Mouse (Mus musculus) midbrain, postnatal 0 days (tissue): ENCODE results near the gene Lcp2. TPM values are rescaled to one million over a fixed set of nuclear protein-coding genes. Genes with fewer than 3 reads are reported as not detected.

Source experiments
- ATAC-seq: fragments of 200-750 bp; cut with Nextera tagmentation; 2 replicates; pipeline ENCODE4 v1.8.0; 2017; ENCODE audit warnings: moderate number of reproducible peaks, mild to moderate bottlenecking, moderate TSS enrichment, moderate library complexity; ENCODE audit not compliant: low FRiP score
- DNase-seq: peaks from one replicate; pipeline ENCODE4 v3.0.0-alpha.2; 2015; ENCODE audit warnings: low spot score
- H3K27ac ChIP-seq: fragments of 300-500 bp; sonication (generic); 2 replicates; pipeline ENCODE4 v1.5.1; 2014; ENCODE audit warnings: low read depth, mild to moderate bottlenecking, low read length, mixed read lengths
- H3K27me3 ChIP-seq: fragments of 300-500 bp; sonication (generic); 2 replicates; pipeline ENCODE4 v1.6.1; 2014; ENCODE audit warnings: low read length, control low read depth, mixed read lengths; ENCODE audit not compliant: insufficient read depth
- H3K36me3 ChIP-seq: fragments of 300-500 bp; sonication (generic); 2 replicates; pipeline ENCODE4 v1.6.1; 2014; ENCODE audit warnings: low read length, control low read depth, mixed read lengths; ENCODE audit not compliant: insufficient read depth
- H3K4me1 ChIP-seq: fragments of 300-500 bp; sonication (generic); 2 replicates; pipeline ENCODE4 v1.6.1; 2014; ENCODE audit warnings: mild to moderate bottlenecking, control low read depth, antibody characterized with exemption, low read length, mixed read lengths; ENCODE audit not compliant: insufficient read depth
- H3K4me2 ChIP-seq: fragments of 300-500 bp; sonication (generic); 2 replicates; pipeline ENCODE4 v1.6.1; 2014; ENCODE audit warnings: low read depth, mild to moderate bottlenecking, low read length, mixed read lengths; ENCODE audit not compliant: poor library complexity, severe bottlenecking
- H3K4me3 ChIP-seq: fragments of 300-500 bp; sonication (generic); 2 replicates; pipeline ENCODE4 v1.5.1; 2014; ENCODE audit warnings: low read depth, mild to moderate bottlenecking, low read length, moderate library complexity
- H3K9ac ChIP-seq: fragments of 300-500 bp; sonication (generic); replicated peaks from 2 replicates; pipeline ENCODE4 v1.6.1; 2014; ENCODE audit warnings: mild to moderate bottlenecking, low read length, moderate library complexity, mixed read lengths; ENCODE audit not compliant: poor library complexity, severe bottlenecking
- H3K9me3 ChIP-seq: fragments of 300-500 bp; sonication (generic); 2 replicates; pipeline ENCODE4 v1.6.1; 2016; ENCODE audit warnings: low read length, control low read depth
- CTCF ChIP-seq: IDR thresholded peaks from 2 replicates; pipeline ENCODE4 v1.5.1; 2016; ENCODE audit warnings: antibody characterized with exemption, mild to moderate bottlenecking
- WGBS: fragments of 180-500 bp; shearing (Covaris S2); extraction: QIAGEN DNeasy Blood & Tissue Kit; methylation state at CpG from one replicate; pipeline ENCODE4 v1.1.7; 2014; 5-methylcytosine and 5-hydroxymethylcytosine counted together
- polyA plus RNA-seq: library from polyadenylated mRNA; unstranded; fragments of >200 nt; fragmentation: Nextera tagmentation; extraction: Ambion mirVana; gene quantifications from 2 replicates; pipeline ENCODE4 v1.2.1, GENCODE M21; 2015
- total RNA-seq: library from RNA; depleted of rRNA; stranded (reverse); fragments of >200 nt; gene quantifications from 2 replicates; pipeline ENCODE4 v1.2.3, GENCODE M21; 2014

Gene Lcp2
- total and polyA plus RNA-seq, 2 experiments from 2014 or later, result 2.7 to 4.9 TPM

DNA sequence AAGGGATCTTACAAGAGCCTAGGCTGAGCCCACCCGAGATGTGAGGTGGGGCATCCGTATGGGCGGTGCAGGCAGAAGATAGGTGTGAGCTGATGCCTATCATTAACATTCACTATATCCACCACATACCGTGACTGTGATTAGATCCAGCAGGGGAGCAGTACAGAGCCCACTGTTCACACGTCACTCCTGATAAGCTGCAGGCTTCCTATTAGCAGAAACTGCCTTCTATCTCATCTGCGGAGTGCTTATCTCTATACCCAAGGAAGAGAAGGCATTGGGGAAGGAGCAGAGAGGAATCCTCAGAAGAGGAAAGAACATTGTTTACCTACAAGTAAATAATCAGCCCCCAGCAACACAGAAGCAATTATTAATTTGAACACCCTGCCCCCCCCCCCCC, 15.0 kb downstream of the Lcp2 start:
- TF ChIP-seq CTCF, result no peak
- WGBS, result 54% methylated on average over 6 of the region's 6 CpGs
- Histone ChIP-seq H3K27me3 (no peaks in the 10 kb centered on the region), H3K4me1 (no peaks in the 10 kb centered on the region), H3K27ac (no peak overlapping the region), H3K36me3 (no peaks in the 10 kb centered on the region), H3K9me3 (no peaks in the 10 kb centered on the region), H3K9ac (no peak overlapping the region), H3K4me3 (no peak overlapping the region), H3K4me2 (no peak overlapping the region)
- no peak for DNase-seq
- ATAC-seq, result no peak

GRCm38 (mm10) chr11:34063257-34063656, 16.5 kb downstream of the Lcp2 start:
- Histone ChIP-seq H3K4me1 (no peaks in the 10 kb centered on the region), H3K9ac (no peak overlapping the region), H3K27me3 (no peaks in the 10 kb centered on the region), H3K4me2 (no peak overlapping the region), H3K27ac (no peak overlapping the region), H3K9me3 (no peaks in the 10 kb centered on the region), H3K36me3 (no peaks in the 10 kb centered on the region), H3K4me3 (no peak overlapping the region)
- WGBS, result 63% methylated on average over 2 of the region's 2 CpGs
- ATAC-seq, result no peak
- DNase-seq, result no peak
- no peak for TF ChIP-seq CTCF

- H3K4me2 ChIP-seq, result no peak overlapping the region
- no peaks in the 10 kb centered on the region for H3K4me1 ChIP-seq
- 66% methylated on average over 5 of the region's 5 CpGs for WGBS
- H3K9ac ChIP-seq, result no peak overlapping the region
- TF ChIP-seq CTCF, result no peak
- H3K4me3 ChIP-seq, result no peak overlapping the region
- H3K9me3 ChIP-seq, result no peaks in the 10 kb centered on the region
- no peak for DNase-seq
- H3K27ac ChIP-seq, result no peak overlapping the region
- H3K36me3 ChIP-seq, result no peaks in the 10 kb centered on the region
- no peaks in the 10 kb centered on the region for H3K27me3 ChIP-seq
- ATAC-seq, result no peak
Observed at GRCm38 (mm10) chr11:34063702-34064485, 17.2 kb downstream of the Lcp2 start.

GRCm38 (mm10) chr11:34070596-34070995, 23.9 kb downstream of the Lcp2 start:
- Histone ChIP-seq H3K9ac (no peak overlapping the region), H3K9me3 (no peaks in the 10 kb centered on the region), H3K27ac (no peak overlapping the region), H3K4me1 (no peaks in the 10 kb centered on the region), H3K4me3 (no peak overlapping the region), H3K4me2 (no peak overlapping the region), H3K36me3 (no peaks in the 10 kb centered on the region), H3K27me3 (no peaks in the 10 kb centered on the region)
- no peak for TF ChIP-seq CTCF
- DNase-seq (no peak), ATAC-seq (no peak)

DNA sequence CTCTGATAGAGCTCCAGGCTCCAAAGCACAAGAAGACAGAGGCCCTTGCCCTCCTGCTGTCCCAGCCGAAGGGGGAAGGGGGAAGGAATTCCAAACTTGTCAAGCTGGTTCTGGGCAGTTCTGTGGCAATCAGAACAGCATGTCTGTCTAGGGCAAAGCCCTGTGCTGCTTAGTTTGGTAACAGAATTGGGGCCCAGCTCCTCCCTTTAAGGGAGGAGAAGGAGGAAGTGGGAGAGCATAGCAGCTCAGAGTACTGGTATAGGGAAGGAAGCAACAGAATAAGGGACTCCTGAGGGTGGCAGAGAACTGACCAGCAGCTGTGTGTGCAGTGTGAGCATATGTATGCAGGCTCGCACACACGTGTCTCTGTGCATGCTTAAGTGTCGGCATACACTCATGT, 25.6 kb downstream of the Lcp2 start:
- WGBS, result 69% methylated on average over 4 of the region's 4 CpGs
- no peaks in the 10 kb centered on the region for H3K36me3 ChIP-seq
- no peak overlapping the region for H3K4me2 ChIP-seq
- no peaks in the 10 kb centered on the region for H3K9me3 ChIP-seq
- no peak for TF ChIP-seq CTCF
- no peaks in the 10 kb centered on the region for H3K4me1 ChIP-seq
- H3K9ac ChIP-seq, result no peak overlapping the region
- no peaks in the 10 kb centered on the region for H3K27me3 ChIP-seq
- DNase-seq, result no peak
- H3K27ac ChIP-seq, result no peak overlapping the region
- no peak overlapping the region for H3K4me3 ChIP-seq
- no peak for ATAC-seq

DNA sequence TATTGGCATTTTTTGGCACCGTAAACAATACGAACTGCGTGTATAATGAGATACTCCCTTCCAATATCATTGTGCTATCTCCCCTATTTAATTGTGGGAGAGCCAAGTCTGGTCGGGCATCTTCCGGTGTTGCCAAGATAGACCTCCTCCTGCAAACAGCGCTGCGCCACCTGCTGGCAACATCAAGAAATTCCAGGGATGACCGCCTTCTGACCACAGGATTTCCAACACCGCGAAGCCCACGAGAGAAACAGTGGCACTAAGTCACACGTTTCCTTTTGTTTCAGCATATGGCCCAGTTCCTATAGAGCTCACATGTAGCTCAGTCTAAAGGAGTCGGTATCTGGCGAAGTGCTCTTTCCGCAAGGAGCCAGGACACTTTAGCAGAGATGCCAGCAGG, 27.1 kb downstream of the Lcp2 start:
- Histone ChIP-seq H3K9ac (no peak overlapping the region), H3K36me3 (no peaks in the 10 kb centered on the region), H3K4me1 (no peaks in the 10 kb centered on the region), H3K4me3 (no peak overlapping the region), H3K27me3 (no peaks in the 10 kb centered on the region), H3K4me2 (0 out of 2 replicates have a peak overlapping the region, but pooled peaks have one; percentile 22), H3K27ac (no peak overlapping the region), H3K9me3 (no peaks in the 10 kb centered on the region)
- 16% methylated on average over 15 of the region's 15 CpGs for WGBS
- ATAC-seq, result no peak
- TF ChIP-seq CTCF, result peak; percentile 92
- DNase-seq, result peak; percentile 78
